Mouse (Mus musculus) lung, adult 2 months (tissue): ENCODE measurements around the gene Kcnip1. TPM values are rescaled to one million over a fixed set of nuclear protein-coding genes. Genes with fewer than 3 reads are reported as not detected.

Experiments used
- DNase-seq: peaks from one replicate; pipeline ENCODE4 v3.0.0; 2022
- H3K4me1 ChIP-seq: fragments of 200-500 bp; 2 replicates; pipeline ENCODE4 v1.6.1; 2011; ENCODE audit warnings: low read length; ENCODE audit not compliant: control insufficient read depth, insufficient read depth
- H3K4me3 ChIP-seq: fragments of 200-500 bp; replicated peaks from 2 replicates; pipeline ENCODE3; 2011; ENCODE audit warnings: low read depth, mild to moderate bottlenecking, control low read depth, low read length; ENCODE audit errors: extremely low read depth
- CTCF ChIP-seq: fragments of 200-500 bp; IDR thresholded peaks from 2 replicates; pipeline ENCODE4 v1.5.1; 2011; ENCODE audit warnings: mild to moderate bottlenecking, low read length, control low read depth; ENCODE audit not compliant: insufficient read depth
- POLR2A ChIP-seq: fragments of 200-500 bp; IDR thresholded peaks from 2 replicates; pipeline ENCODE4 v1.6.1; 2011; ENCODE audit warnings: low read depth, mild to moderate bottlenecking, control low read depth, low read length, borderline replicate concordance; ENCODE audit errors: extremely low read depth
- WGBS: fragments of 180-500 bp; shearing (Covaris S2); methylation state at CpG from one replicate; pipeline ENCODE4 v1.1.7; 2018; 5-methylcytosine and 5-hydroxymethylcytosine counted together
- polyA plus RNA-seq: library from polyadenylated mRNA; depleted of rRNA; stranded (reverse); fragments of >200 nt; gene quantifications from 2 replicates; pipeline ENCODE4 v1.2.3, GENCODE M21; 2012

Kcnip1 gene
- polyA plus RNA-seq, 1 experiment = 0.13 TPM

- WGBS = 53% methylated on average over 5 of the region's 5 CpGs
- no peak for TF ChIP-seq POLR2A
- TF ChIP-seq CTCF = 0 out of 2 replicates have a peak, but pooled peaks have one; percentile 9
- no peaks in the 10 kb centered on the region for H3K4me1 ChIP-seq
- H3K4me3 ChIP-seq = no peak overlapping the region
- DNase-seq = no peak
Observed at GRCm38 (mm10) chr11:33993496-33993895, 544 bp upstream of the Kcnip1 start.

DNA sequence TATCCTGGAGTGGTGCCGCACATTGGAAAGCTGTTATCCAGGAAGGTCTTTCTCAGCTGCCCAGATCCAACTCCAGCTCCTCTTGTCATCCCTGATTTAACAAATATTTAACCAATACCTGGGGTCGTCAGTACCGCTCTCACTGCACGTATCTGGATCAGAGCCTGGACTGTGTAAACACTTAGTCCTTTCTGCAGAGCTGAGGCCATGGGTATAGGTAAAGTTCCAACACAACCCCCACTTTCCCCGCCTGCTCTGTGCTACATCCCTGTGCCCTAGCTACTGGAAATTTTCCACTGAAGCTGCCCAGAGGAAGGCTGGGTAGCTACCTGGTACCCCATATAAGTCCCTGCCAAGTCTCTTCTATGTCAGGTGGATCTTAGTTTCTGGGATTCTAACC, 3.0 kb downstream of the Kcnip1 start:
- no peaks in the 10 kb centered on the region for H3K4me1 ChIP-seq
- TF ChIP-seq CTCF (no peak), POLR2A (no peak)
- no peak overlapping the region for H3K4me3 ChIP-seq
- WGBS = 57% methylated on average over 5 of the region's 5 CpGs
- DNase-seq = no peak

DNA sequence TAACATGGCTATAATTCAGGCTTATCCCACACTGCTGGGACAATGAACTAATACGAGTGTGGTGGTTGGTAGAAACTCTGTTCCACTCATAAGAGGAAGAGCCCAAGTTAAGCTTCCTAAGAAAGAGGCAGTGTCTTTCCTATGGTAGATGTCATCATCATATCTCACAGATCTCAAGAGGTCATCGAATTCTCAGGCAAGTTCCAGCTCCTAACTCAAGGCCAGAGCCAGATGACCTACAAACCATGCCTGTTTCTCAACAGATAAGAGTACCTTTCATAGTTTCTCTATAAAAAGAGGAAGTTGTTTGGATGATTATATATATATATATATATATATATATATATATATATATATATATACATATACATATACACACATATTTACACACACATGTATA, 6.4 kb downstream of the Kcnip1 start:
- TF ChIP-seq CTCF (no peak), POLR2A (no peak)
- Histone ChIP-seq H3K4me3 (no peak overlapping the region), H3K4me1 (no peaks in the 10 kb centered on the region)
- DNase-seq = no peak
- 69% methylated on average over 2 of the region's 2 CpGs for WGBS

DNA sequence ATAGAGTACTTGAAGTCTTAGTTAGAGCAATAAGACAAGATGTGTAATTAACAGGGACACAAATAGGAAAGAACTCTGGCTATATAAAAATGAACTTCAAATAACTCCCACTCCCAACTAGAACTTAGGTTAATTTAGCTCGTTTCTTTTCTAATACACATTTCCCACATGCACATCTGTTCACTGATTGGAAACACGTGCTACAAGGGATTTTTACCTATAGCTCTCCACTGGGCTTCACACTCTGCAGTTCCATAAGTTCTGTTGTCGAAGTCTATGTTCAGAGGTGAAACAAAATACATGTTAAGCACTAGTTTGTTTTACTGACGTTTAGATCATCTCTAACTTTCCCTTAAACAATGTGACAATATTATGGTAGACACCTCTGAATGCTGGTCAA, 12.8 kb downstream of the Kcnip1 start:
- no peak for DNase-seq
- WGBS = 70% methylated on average over 4 of the region's 4 CpGs
- TF ChIP-seq POLR2A (no peak), CTCF (no peak)
- H3K4me3 ChIP-seq = no peak overlapping the region
- H3K4me1 ChIP-seq = no peaks in the 10 kb centered on the region

- H3K4me3 ChIP-seq = no peak overlapping the region
- TF ChIP-seq POLR2A = no peak
- WGBS = 70% methylated on average over 2 of the region's 2 CpGs
- H3K4me1 ChIP-seq = peaks cover 2% of the 10 kb centered on the region
- no peak for DNase-seq
Observed at GRCm38 (mm10) chr11:33975121-33975520, 17.8 kb downstream of the Kcnip1 start.

DNA sequence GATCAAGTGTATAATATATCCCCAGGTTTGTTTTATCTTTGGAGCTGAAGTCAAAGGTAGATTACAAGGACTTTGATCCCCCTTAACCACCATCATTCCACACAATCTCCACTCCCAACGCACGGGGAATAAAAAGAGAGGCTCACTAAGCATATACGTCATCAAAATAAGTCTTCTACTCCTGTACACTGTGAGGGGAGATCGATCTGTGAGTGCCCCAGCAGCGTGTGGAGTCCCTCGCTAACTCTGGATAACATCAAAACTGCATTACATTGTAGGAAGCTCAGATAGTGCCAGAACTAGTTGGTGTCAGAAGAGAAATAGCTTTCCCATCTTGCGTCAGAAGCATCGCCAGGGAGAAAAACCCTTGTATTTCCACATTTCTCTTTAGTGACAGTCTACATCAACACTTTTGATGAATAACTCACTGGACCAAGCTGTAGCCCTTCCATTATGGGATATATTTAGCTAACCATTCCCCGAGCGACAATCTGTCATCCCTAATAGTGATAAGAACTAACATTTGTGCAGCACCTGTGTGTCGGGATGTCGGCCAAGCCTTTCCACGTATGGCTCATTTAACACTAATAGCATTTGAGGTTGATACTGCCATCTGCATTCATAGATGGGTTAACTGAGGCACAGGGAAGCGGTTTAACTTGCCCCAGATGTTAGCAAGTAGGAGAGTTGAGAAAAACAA, 18.5 kb downstream of the Kcnip1 start:
- no peak for DNase-seq
- WGBS = 58% methylated on average over 14 of the region's 14 CpGs

GRCm38 (mm10) chr11:33972114-33972513, 20.8 kb downstream of the Kcnip1 start:
- Histone ChIP-seq H3K4me3 (no peak overlapping the region), H3K4me1 (peaks cover 2% of the 10 kb centered on the region)
- DNase-seq = no peak
- WGBS = 67% methylated on average over 7 of the region's 7 CpGs
- TF ChIP-seq CTCF = no peak
- no peak for TF ChIP-seq POLR2A

More for the DNA sequence above, 18.5 kb downstream of the Kcnip1 start:
- TF ChIP-seq CTCF = no peak
- no peak for TF ChIP-seq POLR2A
- no peak overlapping the region for H3K4me3 ChIP-seq
- H3K4me1 ChIP-seq = peaks cover 2% of the 10 kb centered on the region

- Histone ChIP-seq H3K4me1 (no peaks in the 10 kb centered on the region), H3K4me3 (no peak overlapping the region)
- WGBS = 65% methylated on average over 3 of the region's 3 CpGs
- TF ChIP-seq POLR2A (no peak), CTCF (no peak)
- DNase-seq = no peak
Observed at GRCm38 (mm10) chr11:33969199-33969598, 23.8 kb downstream of the Kcnip1 start.

DNA sequence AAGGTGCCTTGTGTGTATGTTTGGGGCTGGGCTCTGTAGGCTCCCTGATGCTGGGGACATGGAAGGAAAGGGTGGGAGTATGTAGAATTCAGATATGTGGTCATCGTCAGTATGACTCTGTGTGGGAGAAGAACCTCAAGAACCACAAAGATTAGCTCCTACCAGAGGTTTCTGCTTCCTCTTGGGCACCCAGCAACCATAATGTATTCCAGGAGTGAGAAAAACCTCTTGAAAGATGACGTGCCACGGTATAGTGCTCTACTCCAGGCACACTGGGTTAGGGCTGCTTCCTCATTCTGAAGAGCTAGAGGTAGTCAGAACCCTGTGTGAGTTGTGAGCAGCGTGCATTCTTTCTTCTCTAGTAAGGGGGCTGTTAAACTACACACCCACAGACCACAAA, 25.2 kb downstream of the Kcnip1 start:
- DNase-seq = no peak
- TF ChIP-seq POLR2A (no peak), CTCF (no peak)
- H3K4me1 ChIP-seq = no peaks in the 10 kb centered on the region
- H3K4me3 ChIP-seq = no peak overlapping the region
- 57% methylated on average over 4 of the region's 4 CpGs for WGBS

DNA sequence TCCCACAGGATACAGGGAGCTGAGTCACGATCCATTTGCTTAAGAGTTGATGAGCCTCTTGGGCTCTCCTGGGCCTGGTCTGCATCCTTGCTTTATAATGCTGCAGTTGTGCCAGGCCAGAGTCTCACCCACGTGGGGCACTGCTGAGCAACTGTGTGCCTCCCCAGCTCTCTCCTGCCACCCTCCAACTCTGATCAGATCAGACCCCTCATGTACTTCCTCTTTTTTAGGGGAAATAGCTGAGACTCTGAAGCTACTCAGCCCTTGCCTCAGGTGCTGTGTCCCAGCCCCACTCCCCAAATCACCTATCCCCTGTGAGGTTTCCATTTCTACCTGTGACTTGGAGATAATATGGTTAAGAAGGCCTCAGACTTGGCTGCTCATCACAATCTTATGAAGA, 27.6 kb downstream of the Kcnip1 start:
- Histone ChIP-seq H3K4me3 (no peak overlapping the region), H3K4me1 (no peaks in the 10 kb centered on the region)
- TF ChIP-seq CTCF = no peak
- TF ChIP-seq POLR2A = no peak
- DNase-seq = no peak
- WGBS = 54% methylated on average over 2 of the region's 2 CpGs
